Mouse (Mus musculus) MEL-GATA-1-ER (cell line): ENCODE data around the gene Ccl26.

Source experiments
- DNase-seq: peaks from one replicate; pipeline ENCODE4 v3.0.0-alpha.2; 2012; ENCODE audit warnings: low read depth; ENCODE audit errors: extremely low read depth

Ccl26 gene

DNA sequence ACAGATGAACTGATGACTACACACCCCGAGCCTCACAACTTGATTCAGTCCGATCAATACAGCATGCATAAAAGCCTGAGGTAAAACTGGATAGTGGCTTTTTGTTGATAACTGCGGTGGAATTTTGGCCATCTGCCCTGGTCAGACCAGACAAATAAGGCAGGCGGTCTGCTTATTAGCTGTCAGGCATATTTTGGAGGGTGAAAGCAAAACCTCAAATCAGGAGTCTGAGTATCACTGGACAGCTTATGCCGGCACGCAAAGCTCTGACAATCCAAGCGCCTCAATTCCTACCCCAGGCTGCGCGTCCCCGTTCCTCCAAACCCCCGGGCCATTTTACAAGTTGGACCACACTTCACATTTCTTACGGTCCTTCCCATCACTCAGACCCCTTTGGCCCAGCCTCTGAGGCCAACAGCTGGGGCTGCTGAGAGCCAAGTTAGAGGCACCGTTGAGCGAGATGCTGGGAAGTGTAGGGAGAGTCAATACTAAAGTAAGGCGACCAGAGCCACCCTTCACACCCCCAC, 19.3 kb downstream of the Ccl26 start:
- DNase-seq: no peak

DNA sequence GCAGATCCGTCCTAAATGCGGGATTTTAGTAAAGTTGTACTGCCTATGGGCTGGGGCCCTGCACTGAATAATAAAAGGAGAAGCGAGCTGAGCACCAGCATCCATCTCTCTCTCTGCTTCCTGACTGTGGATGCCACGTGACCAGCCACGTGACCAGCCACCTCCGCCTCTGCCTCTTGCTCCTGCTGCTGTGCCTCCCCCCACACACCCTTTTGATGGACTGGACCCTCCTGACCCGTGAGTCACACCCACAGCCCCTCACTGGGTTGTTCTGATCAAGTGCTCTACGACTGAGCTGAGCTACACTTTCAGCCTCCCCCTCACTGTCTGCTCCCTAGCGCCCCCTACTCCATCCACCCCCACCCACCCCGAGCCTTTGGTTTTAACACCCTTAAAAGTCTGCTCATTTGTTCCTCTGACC, 25.6 kb downstream of the Ccl26 start:
- DNase-seq: no peak

DNA sequence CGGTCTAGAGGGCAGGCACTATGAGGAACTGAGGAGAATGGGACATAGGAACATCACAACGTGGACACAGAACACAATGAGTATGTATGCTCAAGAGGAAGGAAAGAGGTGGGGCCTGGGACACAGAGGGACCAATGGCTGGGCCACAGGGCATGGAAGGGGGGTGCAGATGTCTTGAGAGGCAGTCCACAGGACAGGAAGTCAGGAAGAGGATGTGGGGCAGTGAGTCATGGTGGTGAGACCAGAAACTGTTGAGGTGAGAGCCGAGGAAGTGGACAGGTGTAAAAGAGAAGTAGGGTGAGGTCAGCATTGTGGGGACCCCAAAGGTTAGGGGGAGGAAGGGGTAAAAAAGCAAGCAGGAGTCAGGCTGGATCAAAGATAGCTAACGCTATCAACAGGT, 26.0 kb downstream of the Ccl26 start:
- DNase-seq: no peak

DNA sequence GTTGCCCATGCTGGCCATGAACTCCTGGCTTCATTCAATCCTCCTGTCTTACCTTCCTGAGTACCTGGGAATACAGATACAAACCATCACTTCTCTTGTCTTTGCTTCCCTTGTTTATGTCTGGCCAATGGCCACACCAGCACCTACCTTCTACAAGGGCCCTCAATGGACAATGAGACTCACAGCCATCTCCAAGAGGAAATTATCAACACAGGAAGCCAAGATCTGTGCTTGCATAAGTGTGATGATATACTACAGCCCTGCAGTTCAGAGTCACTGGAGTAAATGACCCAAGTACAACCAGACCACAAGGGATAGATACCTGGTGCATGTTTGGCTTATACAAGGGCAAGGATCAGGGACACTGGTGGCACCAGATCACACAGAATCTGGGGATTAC, 27.5 kb downstream of the Ccl26 start:
- no peak for DNase-seq

DNA sequence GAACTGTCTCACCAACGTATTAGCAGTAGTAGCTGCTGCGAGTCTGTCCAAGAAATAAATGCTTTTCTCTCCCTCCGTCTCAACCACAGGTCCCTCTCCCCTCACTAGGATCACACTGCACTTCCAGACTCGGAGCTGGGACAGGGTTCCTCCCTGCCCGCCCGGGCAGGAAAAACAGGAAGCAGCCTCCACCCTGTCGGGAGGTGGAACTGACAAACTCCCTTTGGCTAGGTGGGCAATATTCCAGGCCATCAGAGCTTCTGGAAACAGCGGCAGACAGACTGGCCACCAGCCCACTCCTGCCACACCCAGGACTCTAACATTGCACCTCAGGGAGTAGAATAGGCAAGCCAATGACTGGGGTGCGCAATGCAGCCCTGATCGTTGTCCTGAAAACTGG, 29.9 kb downstream of the Ccl26 start:
- DNase-seq: no peak

DNA sequence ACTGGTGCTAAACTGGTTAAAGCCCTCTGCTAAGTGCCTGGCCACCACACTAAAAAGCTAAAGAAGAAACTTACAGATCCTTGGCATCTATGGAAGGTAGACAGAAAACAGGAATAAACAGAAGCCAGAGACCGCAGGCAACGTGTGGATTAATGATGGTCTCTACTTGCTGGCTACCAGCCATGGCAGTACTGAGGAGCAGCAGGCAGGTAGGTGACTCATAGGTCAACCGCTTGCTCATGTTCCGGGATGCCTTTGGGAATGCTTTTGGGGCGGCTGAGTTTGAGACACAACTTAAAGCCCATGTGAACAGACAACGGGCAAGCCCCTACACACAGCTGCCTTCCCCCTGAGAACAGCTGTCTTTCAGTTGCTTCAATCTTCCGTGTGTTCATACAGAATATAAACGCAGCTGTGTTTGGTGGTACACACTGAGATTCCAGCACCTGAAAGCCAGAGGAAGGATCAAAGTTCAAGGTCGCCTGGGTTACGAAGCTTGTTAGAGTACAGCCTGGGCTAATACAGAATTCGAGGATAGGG, 32.0 kb downstream of the Ccl26 start:
- DNase-seq: no peak

DNA sequence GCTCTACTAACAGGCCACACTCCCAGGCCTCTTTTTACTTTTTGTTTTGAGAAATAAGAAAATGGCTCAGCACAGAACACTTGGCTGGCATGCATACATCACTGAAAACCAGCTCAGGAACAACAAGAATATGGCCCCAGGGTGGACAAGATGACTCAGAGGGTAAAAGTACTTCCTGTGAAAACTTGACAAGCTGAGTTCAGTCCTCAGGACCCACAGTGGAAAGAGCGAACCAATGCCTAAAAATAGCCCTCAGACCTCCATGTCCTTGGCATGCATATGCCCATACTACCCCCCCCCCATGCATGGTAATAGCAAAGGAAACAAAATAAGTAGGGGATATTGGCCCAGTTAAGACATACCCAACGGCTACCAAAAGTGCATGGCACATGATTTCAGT, 33.4 kb downstream of the Ccl26 start:
- DNase-seq: no peak

DNA sequence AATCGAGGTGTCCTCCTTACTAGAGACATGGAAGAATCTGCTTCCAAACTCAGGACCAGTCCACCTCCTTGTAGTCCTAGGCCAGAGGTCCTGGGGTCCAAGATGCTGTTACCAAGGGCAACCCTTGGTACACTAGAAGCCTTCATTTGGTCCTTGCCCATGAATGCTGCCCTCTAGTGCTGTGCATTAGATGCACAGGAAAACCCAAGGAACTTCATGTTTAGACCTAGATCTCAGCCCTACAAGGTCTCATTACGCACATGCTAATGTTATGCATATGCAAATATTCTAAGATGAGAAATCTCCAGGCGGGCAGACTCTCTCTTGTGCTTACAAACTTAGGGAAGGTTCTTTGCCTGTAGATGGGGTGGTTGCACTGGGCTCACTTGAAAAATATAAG, 34.1 kb downstream of the Ccl26 start:
- DNase-seq: no peak

DNA sequence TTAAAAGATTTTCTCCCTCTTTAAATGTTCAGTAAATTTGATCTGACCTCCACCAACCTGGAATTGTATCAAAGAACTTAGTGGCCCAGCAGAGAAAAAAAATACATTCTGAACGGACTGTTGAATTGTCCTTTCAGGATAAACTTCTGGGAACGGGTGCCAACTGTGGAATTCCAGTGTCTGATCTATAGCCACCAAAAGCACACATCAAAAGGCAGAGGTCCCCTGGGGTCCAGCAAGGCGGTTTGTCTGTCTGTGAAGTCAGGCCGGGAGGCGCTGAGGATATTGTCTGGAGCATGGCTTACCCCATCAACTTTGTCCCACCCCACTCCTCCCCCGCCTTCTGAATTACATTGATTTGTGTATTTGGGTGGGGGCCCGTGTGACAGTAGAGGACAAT, 35.4 kb downstream of the Ccl26 start:
- no peak for DNase-seq

DNA sequence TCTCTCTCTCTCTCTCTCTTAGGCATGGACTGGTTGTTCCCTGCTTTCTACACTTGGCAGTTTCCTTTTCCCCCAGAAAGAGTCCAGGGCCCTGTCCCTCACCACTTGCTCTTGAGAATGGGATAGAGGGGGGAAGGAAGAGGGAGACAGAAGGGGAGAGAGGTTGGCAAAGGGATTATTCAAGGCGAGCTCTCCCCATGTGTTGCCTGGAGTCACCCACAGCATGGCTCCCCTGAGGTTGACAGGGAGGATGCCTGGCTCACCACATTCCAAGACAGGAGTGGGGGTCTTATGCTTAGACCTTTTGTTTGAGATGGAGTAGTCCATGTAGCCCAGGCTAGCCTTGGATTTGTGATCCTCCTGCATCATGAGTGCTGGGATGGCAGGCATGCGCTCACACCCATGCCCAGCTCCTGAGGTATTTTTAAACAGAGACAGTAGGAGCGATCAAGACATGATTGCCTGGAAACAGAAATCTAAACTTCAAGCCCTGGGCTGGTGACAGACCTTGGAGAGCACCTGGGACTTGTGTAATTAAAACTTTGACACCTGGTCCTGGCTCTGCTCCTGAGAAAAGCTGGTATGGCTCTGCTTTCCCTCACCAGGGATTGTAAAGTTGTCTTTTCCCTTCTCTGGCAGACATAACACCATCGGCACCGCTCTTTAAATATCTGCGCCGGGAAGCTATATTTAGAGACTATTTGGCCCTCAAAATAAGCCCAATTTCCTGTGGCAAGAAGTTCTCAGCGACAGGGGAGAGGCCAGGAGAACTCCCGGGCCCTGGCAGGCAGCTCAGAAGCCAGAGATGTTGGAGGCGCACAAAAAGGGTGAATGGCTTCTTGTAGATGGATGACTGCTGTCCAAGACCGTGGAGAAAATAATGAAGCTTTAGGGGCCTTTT, 38.5 kb downstream of the Ccl26 start:
- no peak for DNase-seq

DNA sequence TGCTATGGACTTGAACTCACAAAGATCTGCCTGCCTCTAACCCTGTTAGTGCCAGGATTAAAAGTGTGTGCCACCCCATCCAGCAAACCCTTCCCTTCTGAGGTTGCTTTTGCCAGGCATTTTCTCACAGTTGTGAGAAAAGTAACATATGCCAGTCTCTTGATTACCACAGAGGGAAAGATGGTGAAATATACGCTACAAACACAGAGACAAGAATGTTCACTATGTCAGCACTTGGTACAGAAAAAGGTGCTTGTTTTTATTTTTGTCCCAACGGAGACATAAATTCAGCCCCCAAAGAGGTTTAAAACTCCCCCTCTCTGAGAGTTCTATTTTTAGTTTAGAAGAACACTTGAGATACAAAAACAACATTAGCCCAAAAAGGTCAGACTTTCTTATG, 39.3 kb downstream of the Ccl26 start:
- DNase-seq: no peak

DNA sequence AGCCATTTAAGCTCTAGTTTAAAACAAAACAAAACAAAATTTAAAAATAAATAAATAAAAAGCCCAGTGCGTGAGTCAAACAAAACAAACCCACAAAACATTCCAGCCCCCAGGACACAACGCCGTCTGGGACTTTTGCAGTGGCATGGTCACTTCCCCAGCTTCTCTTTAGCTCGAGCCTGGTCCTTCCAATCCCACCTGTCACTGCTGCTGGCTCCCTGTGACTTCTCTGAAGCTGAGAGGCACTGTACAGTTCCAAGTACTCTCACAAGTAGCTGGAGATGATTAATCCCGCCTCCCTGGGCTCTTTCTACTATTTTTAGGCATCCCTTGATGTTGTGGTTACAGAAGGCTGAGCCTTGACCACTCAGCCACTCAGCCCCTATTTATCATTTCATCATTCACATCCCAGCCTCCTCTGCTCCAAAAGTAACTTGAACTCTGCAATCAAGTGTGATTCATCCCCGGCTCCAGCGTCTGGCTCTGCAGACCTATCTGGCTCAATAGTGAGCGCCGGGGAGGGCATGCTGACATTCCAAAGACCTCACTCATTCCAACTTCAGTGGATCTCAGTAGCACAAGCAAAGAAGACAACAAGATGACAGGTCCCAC, 41.2 kb downstream of the Ccl26 start:
- no peak for DNase-seq

DNA sequence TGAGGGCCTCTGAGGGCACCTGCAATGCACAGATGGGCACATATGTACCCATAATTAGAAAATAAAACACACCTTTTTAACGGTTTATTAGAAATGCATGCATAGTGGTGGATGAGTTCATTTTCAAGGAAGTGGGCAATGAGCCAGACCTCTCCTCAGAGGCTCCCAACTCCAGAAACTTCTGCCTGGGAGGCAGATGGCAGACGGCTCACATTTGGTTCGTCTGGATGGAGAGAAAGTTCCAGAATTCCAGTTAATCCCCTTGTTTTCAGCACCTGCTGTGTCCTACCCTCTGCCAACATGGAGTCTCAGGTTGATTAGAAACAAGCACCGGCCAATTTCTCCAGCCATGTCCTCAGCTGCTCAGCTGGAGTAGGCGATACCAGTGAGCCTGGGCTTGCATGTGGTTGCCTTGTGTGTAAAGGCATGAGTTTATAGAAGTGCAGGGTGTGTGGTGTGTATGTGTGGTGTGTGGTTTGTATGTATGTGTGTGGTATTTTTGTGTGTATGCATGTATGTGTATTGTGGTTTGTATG, 46.0 kb downstream of the Ccl26 start:
- no peak for DNase-seq

DNA sequence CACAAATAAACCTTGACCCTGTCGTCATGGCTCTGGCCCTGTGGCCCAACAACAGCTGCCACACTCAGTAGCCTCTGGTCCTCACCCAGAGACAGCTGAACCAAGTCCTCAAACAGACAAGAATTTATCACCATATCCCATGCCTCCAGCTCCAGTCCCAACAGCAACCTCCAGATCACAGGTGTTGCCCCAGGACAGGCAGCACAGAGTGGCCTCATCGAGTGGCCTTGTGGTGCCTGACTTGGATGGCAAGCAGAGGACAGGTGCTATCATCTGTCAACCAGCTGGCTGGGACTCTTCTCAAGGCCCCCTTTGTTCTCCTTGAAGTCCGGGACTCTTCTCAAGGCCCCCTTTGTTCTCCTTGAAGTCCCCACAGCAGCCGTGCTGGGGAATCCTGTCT, 50.2 kb downstream of the Ccl26 start:
- no peak for DNase-seq

DNA sequence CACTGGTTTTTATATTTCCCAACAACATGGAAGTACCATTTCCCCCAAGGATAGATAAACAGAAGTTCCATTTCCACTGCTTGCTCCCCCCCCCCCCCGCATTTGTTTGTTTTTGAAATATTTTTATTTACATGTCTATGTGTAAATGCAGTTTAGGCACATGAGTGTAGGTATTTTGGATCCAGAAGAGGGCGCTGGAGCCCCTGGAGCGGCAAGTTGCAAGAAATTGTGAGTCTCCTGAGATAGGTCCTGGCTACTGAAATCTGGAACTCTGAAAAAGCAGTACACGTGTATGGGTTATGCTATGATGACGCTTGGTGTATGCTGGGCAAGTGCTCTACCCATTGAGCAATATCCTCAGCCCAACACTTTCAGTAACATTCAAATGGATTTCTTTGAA, 52.3 kb downstream of the Ccl26 start:
- DNase-seq: no peak
